Mouse (Mus musculus) kidney, embryonic 16.5 days (tissue): ENCODE measurements around the gene Edem1. TPM values are rescaled to one million over a fixed set of nuclear protein-coding genes. Genes with fewer than 3 reads are reported as not detected.
A peak's percentile ranks its signal among the peaks of the same experiment; 100 is the strongest.

ENCODE experiments used
- ATAC-seq: fragments of 200-750 bp; cut with Nextera tagmentation; 2 replicates; pipeline ENCODE4 v1.8.0; 2017; ENCODE audit warnings: moderate TSS enrichment; ENCODE audit not compliant: low FRiP score, low TSS enrichment
- H3K27ac ChIP-seq: fragments of 300-500 bp; sonication (generic); 2 replicates; pipeline ENCODE4 v1.5.1; 2014; ENCODE audit warnings: low read length
- H3K27me3 ChIP-seq: fragments of 300-500 bp; sonication (generic); 2 replicates; pipeline ENCODE4 v1.6.1; 2014; ENCODE audit warnings: low read length, control low read depth, mixed read lengths; ENCODE audit not compliant: insufficient read depth
- H3K36me3 ChIP-seq: fragments of 300-500 bp; sonication (generic); 2 replicates; pipeline ENCODE4 v1.6.1; 2014; ENCODE audit warnings: low read length, control low read depth, mixed read lengths; ENCODE audit not compliant: insufficient read depth
- H3K4me1 ChIP-seq: fragments of 300-500 bp; sonication (generic); 2 replicates; pipeline ENCODE4 v1.6.1; 2014; ENCODE audit warnings: low read length, control low read depth, mixed read lengths; ENCODE audit not compliant: insufficient read depth
- H3K4me2 ChIP-seq: fragments of 300-500 bp; sonication (generic); replicated peaks from 2 replicates; pipeline ENCODE4 v1.6.1; 2014; ENCODE audit warnings: low read depth, low read length
- H3K4me3 ChIP-seq: fragments of 300-500 bp; sonication (generic); 2 replicates; pipeline ENCODE4 v1.5.1; 2014; ENCODE audit warnings: mild to moderate bottlenecking, low read length
- H3K9ac ChIP-seq: fragments of 300-500 bp; sonication (generic); replicated peaks from 2 replicates; pipeline ENCODE4 v1.6.1; 2014; ENCODE audit warnings: low read length
- H3K9me3 ChIP-seq: fragments of 300-500 bp; sonication (generic); 2 replicates; pipeline ENCODE4 v1.6.1; 2016; ENCODE audit warnings: low read length, control low read depth
- WGBS: fragments of 180-500 bp; shearing (Covaris S2); extraction: QIAGEN DNeasy Blood & Tissue Kit; methylation state at CpG from one replicate; pipeline ENCODE4 v1.1.7; 2014; 5-methylcytosine and 5-hydroxymethylcytosine counted together
- polyA plus RNA-seq: library from polyadenylated mRNA; unstranded; fragments of >200 nt; fragmentation: Nextera tagmentation; extraction: Ambion mirVana; gene quantifications from 2 replicates; pipeline ENCODE4 v1.2.1, GENCODE M21; 2015

The Edem1 gene
- polyA plus RNA-seq, 1 experiment from 2014 or later = 18.8 TPM

DNA sequence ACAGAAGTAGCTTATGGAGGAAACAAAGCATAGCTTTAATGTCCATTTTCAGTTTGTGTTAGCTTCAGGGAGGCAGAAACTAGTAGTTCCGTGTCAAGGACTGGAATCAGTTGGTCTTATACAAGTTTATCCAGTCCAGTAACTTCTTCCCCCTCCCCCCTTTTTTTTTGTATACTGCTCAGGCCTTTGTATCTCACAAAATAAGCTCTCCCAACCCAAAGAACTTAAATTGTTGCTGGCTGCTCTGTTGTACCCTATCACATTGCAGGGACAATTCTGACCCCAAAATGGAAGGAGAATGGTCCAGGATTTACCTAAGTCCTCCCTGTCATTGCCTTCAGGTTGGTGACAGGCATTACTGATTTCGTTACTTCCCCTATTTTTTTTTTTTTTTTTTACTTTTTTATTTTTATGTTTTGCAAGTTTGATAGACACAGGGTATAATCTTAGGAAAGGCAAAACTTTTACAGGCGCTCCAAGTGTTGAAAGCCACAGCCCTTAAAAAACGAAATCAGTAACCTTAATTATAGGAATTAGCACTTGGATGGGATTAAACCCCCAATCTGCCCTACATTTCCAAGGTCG, 1.0 kb upstream of the Edem1 start:
- H3K27ac ChIP-seq = no peak overlapping the region
- peak overlapping the region; percentile 61 for H3K9ac ChIP-seq
- H3K4me3 ChIP-seq = peak overlapping the region; percentile 67
- no peaks in the 10 kb centered on the region for H3K9me3 ChIP-seq
- ATAC-seq = no peak
- 26% methylated on average over 5 of the region's 5 CpGs for WGBS
- H3K36me3 ChIP-seq = peaks cover 10% of the 10 kb centered on the region
- no peaks in the 10 kb centered on the region for H3K27me3 ChIP-seq
- H3K4me1 ChIP-seq = peaks cover 14% of the 10 kb centered on the region
- peak overlapping the region; percentile 65 for H3K4me2 ChIP-seq

GRCm38 (mm10) chr6:108828872-108829271, 431 bp downstream of the Edem1 start:
- Histone ChIP-seq H3K27me3 (no peaks in the 10 kb centered on the region), H3K4me3 (peak overlapping the region; percentile 67), H3K36me3 (no peaks in the 10 kb centered on the region), H3K4me1 (peaks cover 14% of the 10 kb centered on the region), H3K9me3 (no peaks in the 10 kb centered on the region), H3K27ac (peak overlapping the region; percentile 54), H3K9ac (peak overlapping the region; percentile 79), H3K4me2 (peak overlapping the region; percentile 91)
- WGBS = under 1% methylated on average over 56 of the region's 56 CpGs
- ATAC-seq = no peak; the same call in 1 of the 2 replicates

GRCm38 (mm10) chr6:108829386-108830370, 1.2 kb downstream of the Edem1 start:
- H3K4me2 ChIP-seq = peak overlapping the region; percentile 91
- H3K9ac ChIP-seq = peak overlapping the region; percentile 79
- no peak for ATAC-seq
- 9% methylated on average over 22 of the region's 22 CpGs for WGBS
- H3K36me3 ChIP-seq = no peaks in the 10 kb centered on the region
- H3K27ac ChIP-seq = 0 out of 2 replicates have a peak overlapping the region, but pooled peaks have one; percentile 54
- no peaks in the 10 kb centered on the region for H3K27me3 ChIP-seq
- peak overlapping the region; percentile 67 for H3K4me3 ChIP-seq
- H3K9me3 ChIP-seq = no peaks in the 10 kb centered on the region
- H3K4me1 ChIP-seq = peaks cover 14% of the 10 kb centered on the region

- Histone ChIP-seq H3K36me3 (no peaks in the 10 kb centered on the region), H3K27ac (no peak overlapping the region), H3K9ac (no peak overlapping the region), H3K27me3 (no peaks in the 10 kb centered on the region), H3K9me3 (no peaks in the 10 kb centered on the region), H3K4me3 (no peak overlapping the region), H3K4me2 (no peak overlapping the region), H3K4me1 (peaks cover 17% of the 10 kb centered on the region)
- 83% methylated on average over 1 of the region's 1 CpGs for WGBS
- ATAC-seq = no peak
These were observed 3.7 kb downstream of the Edem1 start for GRCm38 (mm10) chr6:108832170-108832569.

- ATAC-seq = no peak
- WGBS = 63% methylated on average over 6 of the region's 6 CpGs
- peaks cover 6% of the 10 kb centered on the region; the same call in 1 of the 2 replicates for H3K36me3 ChIP-seq
- H3K4me3 ChIP-seq = no peak overlapping the region
- peaks cover 14% of the 10 kb centered on the region for H3K4me1 ChIP-seq
- H3K27me3 ChIP-seq = no peaks in the 10 kb centered on the region
- H3K9me3 ChIP-seq = no peaks in the 10 kb centered on the region
- H3K27ac ChIP-seq = no peak overlapping the region
- no peak overlapping the region for H3K4me2 ChIP-seq
- H3K9ac ChIP-seq = no peak overlapping the region
These were observed 4.5 kb downstream of the Edem1 start for GRCm38 (mm10) chr6:108832989-108833388.

- H3K27ac ChIP-seq = no peak overlapping the region
- WGBS = 84% methylated on average over 8 of the region's 8 CpGs
- H3K4me2 ChIP-seq = no peak overlapping the region
These were observed 5.7 kb downstream of the Edem1 start for GRCm38 (mm10) chr6:108833963-108834697.

GRCm38 (mm10) chr6:108835765-108836691, 7.6 kb downstream of the Edem1 start:
- 74% methylated on average over 16 of the region's 16 CpGs for WGBS
- ATAC-seq = no peak
- no peaks in the 10 kb centered on the region for H3K27me3 ChIP-seq
- H3K4me3 ChIP-seq = no peak overlapping the region
- H3K36me3 ChIP-seq = peaks cover 9% of the 10 kb centered on the region; the same call in 1 of the 2 replicates
- H3K9me3 ChIP-seq = no peaks in the 10 kb centered on the region
- no peak overlapping the region for H3K4me2 ChIP-seq
- H3K4me1 ChIP-seq = 0 out of 2 replicates have a peak, but pooled peaks cover 4% of the 10 kb centered on the region
- H3K27ac ChIP-seq = no peak overlapping the region
- no peak overlapping the region for H3K9ac ChIP-seq

More at GRCm38 (mm10) chr6:108833963-108834697, 5.7 kb downstream of the Edem1 start:
- peaks cover 6% of the 10 kb centered on the region; the same call in 1 of the 2 replicates for H3K36me3 ChIP-seq
- no peak overlapping the region for H3K4me3 ChIP-seq
- ATAC-seq = no peak
- H3K4me1 ChIP-seq = peaks cover 14% of the 10 kb centered on the region
- no peak overlapping the region for H3K9ac ChIP-seq
- no peaks in the 10 kb centered on the region for H3K27me3 ChIP-seq
- H3K9me3 ChIP-seq = no peaks in the 10 kb centered on the region

DNA sequence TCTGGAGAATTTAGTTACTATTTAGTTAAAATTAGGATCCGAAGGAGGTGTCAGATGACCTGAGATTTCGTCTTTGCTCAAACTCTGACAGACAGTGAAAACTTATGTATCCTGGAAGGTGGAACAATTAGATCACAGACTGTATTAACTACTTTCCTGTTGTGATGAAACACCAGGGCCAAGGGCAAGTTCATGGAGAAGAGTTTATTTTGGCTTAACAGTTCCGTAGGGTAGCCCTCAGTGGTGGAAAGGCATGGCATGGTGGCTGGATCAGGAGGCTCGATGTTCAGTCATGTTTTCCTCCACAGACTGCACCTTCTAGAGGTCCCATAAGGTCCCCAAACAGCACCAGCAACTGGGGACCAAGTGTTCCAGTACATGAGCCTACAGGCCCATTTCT, 8.6 kb downstream of the Edem1 start:
- H3K4me3 ChIP-seq = no peak overlapping the region
- H3K36me3 ChIP-seq = peaks cover 10% of the 10 kb centered on the region; the same call in 1 of the 2 replicates
- no peak overlapping the region for H3K4me2 ChIP-seq
- ATAC-seq = no peak
- no peak overlapping the region for H3K27ac ChIP-seq
- WGBS = 68% methylated on average over 4 of the region's 4 CpGs
- H3K9me3 ChIP-seq = no peaks in the 10 kb centered on the region
- no peak overlapping the region for H3K9ac ChIP-seq
- H3K4me1 ChIP-seq = 0 out of 2 replicates have a peak, but pooled peaks cover 4% of the 10 kb centered on the region
- no peaks in the 10 kb centered on the region for H3K27me3 ChIP-seq
